Mouse (Mus musculus): Measurements from ENCODE around the gene Mta1. TPM values are rescaled to one million over a fixed set of nuclear protein-coding genes. Genes with fewer than 3 reads are reported as not detected.
A peak's percentile ranks its signal among the peaks of the same experiment; 100 is the strongest.

The Mta1 gene
- total RNA-seq, 2 experiments from 2014 or later, result 72.9 to 76.5 TPM

DNA sequence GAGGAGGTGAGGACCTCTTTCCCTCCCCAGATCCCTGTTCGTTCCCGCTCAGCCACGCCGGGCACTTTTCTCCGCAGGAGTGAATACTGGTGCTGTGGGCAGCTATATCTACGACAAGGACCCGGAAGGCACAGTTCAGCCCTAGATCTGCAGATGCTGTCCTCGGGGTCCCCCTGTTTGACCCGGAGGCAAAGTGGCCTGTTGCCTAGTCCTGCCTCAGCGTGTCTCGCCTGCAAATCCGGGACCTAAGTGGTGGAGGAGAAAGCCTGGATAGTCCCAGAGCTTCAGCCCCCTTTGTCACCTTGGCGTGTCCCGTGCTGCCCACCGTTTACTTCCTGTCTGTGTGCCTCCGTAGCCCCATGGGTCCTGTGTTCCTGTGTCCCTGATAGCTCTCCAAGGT is 46.8 kb downstream of the Mta1 start:
- no peak for TF ChIP-seq CTCF (IDR thresholded peaks at IDR 0.05)
- Histone ChIP-seq H3K4me3 (no peak overlapping the region), H3K27ac (no peak overlapping the region)
- intact Hi-C loops (cut with DNase I), result loop anchor here (5.0 kb wide), 1 partner anchor 42 kb away; the partner anchor contains the start of gene Tmem121
- DNase-seq (ENCODE audit: extremely low spot score in 1 of 2, low spot score in 2 of 2), result no peak

DNA sequence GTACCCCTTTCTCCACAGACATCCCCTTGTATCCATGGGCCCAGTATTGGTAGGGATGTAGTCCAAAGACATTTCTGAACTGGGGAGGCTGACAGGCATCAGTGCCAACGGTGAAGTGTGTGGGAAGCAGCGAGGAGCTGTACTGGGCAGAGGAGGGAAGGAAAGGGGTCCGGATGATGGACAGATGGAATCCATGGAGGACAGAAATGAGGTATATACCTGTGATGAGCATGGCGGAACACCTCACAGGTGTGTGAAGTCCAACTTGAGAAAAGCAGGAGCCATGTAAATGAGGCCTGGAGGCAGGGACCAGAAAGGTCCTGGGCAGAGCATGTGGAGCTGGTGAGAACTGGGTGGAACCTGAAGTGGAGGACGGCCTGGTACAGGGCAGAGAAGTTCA is 47.5 kb downstream of the Mta1 start:
- TF ChIP-seq CTCF (IDR thresholded peaks at IDR 0.05), result no peak
- Histone ChIP-seq H3K27ac (no peak overlapping the region), H3K4me3 (no peak overlapping the region)
- no peak for DNase-seq (ENCODE audit: extremely low spot score in 1 of 2, low spot score in 2 of 2)
- intact Hi-C loops (cut with DNase I), result loop anchor here (5.0 kb wide), 1 partner anchor 42 kb away; the partner anchor contains the start of gene Tmem121

DNA sequence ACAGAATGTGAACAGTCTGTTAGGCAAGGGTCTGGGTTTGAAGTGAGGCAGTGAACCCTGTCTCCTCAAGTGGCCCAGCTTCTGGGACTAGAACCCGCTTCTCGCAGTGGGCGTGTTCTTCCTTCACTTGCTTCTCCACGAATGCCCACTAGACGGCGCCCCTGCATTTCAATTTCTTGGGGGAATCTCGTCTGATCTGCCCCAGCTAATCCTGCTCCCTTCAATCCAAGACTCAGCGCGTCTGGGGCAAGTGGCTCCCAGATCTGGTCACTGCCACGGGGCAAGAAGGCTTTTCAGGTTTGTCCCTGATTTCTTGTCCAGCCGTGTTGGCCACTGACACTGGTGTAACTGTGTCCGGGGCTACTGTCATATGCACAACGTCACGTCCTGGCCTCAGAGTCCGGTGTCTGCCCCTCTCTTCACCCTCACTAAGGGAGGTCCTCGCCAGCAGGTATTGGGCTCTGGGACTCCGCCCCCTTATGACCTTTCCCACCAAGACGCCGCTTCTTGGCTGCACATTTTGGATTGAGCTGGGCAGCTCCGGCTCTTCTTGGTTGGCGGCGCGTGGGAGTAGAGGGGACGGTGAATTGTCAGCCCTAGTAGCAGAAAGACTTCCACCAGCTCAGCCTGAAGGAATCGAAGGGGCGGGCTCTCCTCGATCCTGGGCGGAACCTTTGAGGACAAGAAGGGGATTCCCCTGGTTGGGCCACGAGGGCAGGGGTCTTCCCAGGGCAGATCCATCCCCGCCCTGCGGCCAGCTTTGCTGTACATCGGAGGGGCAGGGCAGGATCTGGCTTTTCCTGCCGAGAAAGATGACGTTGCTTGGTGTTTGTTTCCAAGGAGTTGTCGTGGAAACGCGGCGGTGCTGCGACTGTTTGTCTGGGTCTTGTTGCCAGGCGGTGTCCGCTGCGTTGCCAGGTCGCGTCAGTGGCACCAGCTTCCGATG is 48.3 kb downstream of the Mta1 start, which contains the start of gene Crip1:
Gene Crip1 (plus strand): TSS at position 205 of the 946 bp plus-strand sequence.
- intact Hi-C loops (cut with DNase I), result loop anchor here (5.0 kb wide), 1 partner anchor 41 kb away; the partner anchor contains the start of gene Tmem121
- peak within 1 kb of the TSS; percentile 51 for H3K27ac ChIP-seq
- DNase-seq (ENCODE audit: extremely low spot score in 1 of 2, low spot score in 2 of 2), result peak; percentile 79 to 86
- TF ChIP-seq CTCF (IDR thresholded peaks at IDR 0.05), result peak; percentile 89
- H3K4me3 ChIP-seq, result peak within 1 kb of the TSS; percentile 23

DNA sequence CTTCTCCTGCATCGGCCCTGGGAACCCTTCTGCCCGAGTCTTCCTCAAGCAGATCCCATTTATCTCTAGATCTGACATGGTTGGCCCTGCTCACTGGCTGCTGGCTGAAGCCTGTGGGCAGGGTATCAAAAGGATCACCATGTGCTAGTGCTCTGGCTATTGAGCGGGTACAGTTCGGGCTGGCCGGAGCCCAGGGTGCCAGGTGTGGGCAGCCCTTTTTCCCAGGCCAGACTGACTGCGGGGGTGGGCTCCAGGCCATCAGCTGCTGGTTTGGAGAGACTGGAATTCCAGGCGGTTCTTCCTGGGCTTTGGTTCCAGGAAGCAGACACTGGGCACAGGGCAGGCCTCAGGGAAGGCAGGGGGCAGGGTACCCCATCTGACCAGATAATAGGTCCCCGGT is 49.4 kb downstream of the Mta1 start:
- intact Hi-C loops (cut with DNase I), result loop anchor here (5.0 kb wide), 1 partner anchor 40 kb away; the partner anchor contains the start of gene Tmem121
- peak overlapping the region; percentile 29 for H3K27ac ChIP-seq

DNA sequence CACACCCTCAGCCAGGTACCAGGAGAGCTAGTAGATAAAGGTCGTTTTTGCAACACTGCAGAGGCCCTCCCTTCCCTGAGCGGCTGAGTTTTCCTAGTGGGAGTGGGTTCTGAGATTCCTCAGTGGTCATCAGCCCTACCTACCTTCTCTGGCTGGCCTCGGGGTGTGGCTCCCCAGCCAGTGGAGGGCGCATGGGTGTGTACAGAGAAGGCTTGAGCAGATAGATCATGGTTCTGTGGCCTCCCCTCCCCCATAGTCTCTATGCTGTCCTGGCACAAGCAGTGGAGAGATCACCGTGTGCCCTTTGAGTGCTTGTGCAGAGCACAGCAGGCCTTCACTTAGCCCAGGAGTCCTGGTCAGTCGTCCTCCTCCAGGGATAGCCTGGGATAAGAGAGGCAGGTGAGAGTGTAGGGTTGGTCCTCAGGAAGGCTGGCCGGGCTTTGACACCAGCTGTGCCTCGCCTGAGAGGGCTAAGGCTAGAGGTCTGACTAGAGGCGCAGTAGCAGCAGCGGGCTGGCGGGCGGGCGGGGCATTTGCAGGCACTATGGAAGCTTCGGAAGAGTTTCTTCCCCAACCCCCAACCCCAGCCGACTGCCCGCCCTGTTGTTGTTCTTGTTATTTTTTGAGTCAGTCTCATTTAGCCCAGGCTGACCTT is 50.4 kb downstream of the Mta1 start:
- no peak overlapping the region for H3K27ac ChIP-seq
- H3K4me3 ChIP-seq, result no peak overlapping the region
- no peak; the same call in 1 of the 2 replicates for TF ChIP-seq CTCF (IDR thresholded peaks at IDR 0.05)
- intact Hi-C loops (cut with DNase I), result loop anchor here (5.0 kb wide), 1 partner anchor 39 kb away; the partner anchor contains the start of gene Tmem121
- DNase-seq (ENCODE audit: extremely low spot score in 1 of 2, low spot score in 2 of 2), result no peak

More for the DNA sequence above, 49.4 kb downstream of the Mta1 start:
- no peak overlapping the region for H3K4me3 ChIP-seq
- no peak for TF ChIP-seq CTCF (IDR thresholded peaks at IDR 0.05)
- DNase-seq (ENCODE audit: extremely low spot score in 1 of 2, low spot score in 2 of 2), result no peak

DNA sequence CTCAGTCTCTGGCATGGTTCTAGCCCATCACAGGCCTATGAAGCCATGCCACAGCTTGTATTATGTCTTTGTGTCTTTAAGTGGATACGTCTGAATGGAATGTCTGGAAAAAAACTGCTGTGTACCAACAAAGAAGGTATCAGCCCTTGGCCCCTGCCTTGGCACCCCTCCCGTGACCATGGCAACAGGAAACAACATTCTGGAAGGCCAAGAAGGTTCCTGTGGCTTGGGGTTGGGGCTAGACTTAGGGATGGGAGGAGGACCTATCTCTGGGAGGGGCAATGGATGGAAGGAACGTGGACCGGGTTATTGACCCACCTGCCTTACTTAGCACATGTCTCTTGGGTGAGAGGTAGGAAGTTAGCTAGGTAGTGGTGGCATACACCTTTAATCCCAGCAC is 51.3 kb downstream of the Mta1 start:
- DNase-seq (ENCODE audit: extremely low spot score in 1 of 2, low spot score in 2 of 2), result no peak
- intact Hi-C loops (cut with DNase I), result loop anchor here (5.0 kb wide), 1 partner anchor 38 kb away; the partner anchor contains the start of gene Tmem121
- no peak overlapping the region for H3K4me3 ChIP-seq
- no peak overlapping the region for H3K27ac ChIP-seq
- no peak for TF ChIP-seq CTCF (IDR thresholded peaks at IDR 0.05)

DNA sequence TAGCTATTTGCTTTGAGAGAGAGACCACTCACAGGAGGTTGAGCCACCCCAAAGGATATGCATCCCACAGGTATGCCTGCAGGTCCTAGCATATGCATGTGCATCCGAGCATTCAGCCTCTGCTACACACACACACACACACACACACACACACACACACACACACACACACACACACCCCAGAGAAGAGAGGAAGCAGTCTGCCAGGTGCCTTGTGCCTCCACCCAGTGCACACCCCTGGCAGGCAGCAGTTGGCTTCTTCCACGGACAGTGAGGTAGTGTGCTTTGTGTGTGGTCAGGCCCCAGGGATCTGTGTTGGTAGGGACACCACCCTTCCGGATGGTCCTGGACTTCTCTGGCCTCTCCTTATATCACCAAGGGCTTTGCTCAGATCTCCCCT is 51.8 kb downstream of the Mta1 start:
- no peak overlapping the region for H3K27ac ChIP-seq
- H3K4me3 ChIP-seq, result no peak overlapping the region
- TF ChIP-seq CTCF (IDR thresholded peaks at IDR 0.05), result no peak
- intact Hi-C loops (cut with DNase I), result loop anchor here (5.0 kb wide), 1 partner anchor 37 kb away; the partner anchor contains the start of gene Tmem121
- DNase-seq (ENCODE audit: extremely low spot score in 1 of 2, low spot score in 2 of 2), result no peak

DNA sequence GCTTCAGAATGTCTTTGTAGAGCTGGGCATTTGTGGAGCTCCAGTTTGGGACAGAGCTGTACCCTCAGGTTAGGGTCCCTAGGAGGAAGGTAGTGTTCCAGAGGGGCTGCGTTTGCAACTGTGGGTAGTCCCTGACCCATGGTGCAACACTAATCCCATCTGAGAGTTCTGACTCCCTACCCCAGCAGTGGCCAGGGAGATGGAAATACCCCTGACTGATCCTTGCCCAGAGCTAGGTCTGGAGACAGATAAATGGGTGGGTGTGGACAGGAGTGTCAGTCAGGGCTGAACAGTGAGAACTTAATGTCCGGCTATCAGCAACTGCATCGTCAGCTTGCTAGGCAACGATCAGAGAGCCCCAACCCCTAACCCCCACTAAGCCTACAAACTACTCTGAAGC is 52.5 kb downstream of the Mta1 start:
- Histone ChIP-seq H3K4me3 (no peak overlapping the region), H3K27ac (no peak overlapping the region)
- intact Hi-C loops (cut with DNase I), result no loop called here
- TF ChIP-seq CTCF (IDR thresholded peaks at IDR 0.05), result no peak
- DNase-seq (ENCODE audit: extremely low spot score in 1 of 2, low spot score in 2 of 2), result no peak

DNA sequence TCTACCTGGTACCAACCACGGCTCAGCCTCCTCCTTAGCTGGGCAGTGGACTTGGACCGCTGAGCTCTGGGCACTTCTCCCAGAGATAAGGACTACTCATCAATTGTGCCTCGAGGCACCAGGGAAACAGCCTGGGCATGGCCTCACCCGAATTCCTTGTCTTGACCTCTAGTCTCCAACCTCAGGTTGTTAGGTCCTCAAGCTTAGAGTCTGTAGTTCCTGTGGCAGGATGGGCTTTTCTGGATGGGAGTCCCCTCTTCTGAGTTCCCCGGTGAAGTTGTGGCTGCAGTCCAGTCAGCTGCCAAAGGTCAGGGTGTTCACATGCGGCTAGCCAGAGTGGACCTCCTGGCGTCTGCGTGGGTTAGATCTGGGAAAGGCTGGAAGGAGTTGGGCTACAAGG is 53.0 kb downstream of the Mta1 start:
- no peak for TF ChIP-seq CTCF (IDR thresholded peaks at IDR 0.05)
- no peak for DNase-seq (ENCODE audit: extremely low spot score in 1 of 2, low spot score in 2 of 2)
- intact Hi-C loops (cut with DNase I), result no loop called here
- Histone ChIP-seq H3K4me3 (no peak overlapping the region), H3K27ac (no peak overlapping the region)

DNA sequence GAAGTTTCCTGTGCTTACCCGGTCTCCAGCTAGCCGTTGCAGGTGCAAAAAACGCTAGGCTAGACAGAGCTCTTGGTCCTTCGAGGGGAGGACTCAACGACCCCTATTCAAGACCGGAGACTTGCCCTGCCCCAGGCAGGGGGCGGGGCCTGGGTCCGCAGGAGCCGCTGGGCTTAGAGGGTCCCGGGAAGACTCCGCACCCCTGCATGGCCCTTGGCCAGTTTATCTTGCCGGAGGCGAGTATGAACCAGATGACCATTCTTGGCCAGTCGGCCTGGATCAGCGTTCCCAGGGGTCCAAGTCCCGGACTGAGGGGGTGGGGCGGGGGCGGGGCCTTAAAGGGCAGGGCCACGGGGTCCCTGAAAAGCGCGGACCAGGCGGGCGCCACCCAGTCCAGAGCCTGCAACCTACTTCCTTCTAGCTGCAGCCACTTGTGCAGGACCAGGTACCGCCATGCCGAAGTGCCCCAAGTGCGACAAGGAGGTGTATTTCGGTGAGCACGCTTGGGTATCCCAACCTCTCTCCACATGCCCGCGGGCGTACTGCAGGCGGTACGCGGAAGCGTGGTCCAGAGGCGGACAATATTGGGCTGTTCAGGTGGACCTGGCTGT is 53.7 kb downstream of the Mta1 start:
- TF ChIP-seq CTCF (IDR thresholded peaks at IDR 0.05), result no peak
- intact Hi-C loops (cut with DNase I), result no loop called here
- Histone ChIP-seq H3K4me3 (peak overlapping the region; percentile 40), H3K27ac (no peak overlapping the region)
- DNase-seq (ENCODE audit: extremely low spot score in 1 of 2, low spot score in 2 of 2), result no peak

DNA sequence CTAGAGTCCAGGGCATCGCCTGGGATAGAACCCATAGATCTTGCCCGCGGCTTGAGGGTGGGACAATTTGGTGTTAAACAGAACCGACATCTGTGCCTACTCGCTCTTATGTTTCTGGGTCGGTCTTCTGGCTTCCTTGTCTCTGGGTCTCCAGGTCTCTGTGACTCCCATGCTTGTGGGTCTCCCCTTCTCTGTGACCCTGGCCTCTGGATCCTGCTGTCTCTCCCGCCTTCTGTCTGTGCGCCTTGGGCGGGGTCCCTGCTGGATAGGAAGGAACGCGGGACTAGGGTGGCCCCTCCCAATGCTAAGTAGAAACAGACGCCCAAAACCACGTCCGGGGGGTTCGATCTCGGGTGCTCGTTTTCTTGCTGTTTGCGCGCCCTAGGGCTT is 54.2 kb downstream of the Mta1 start:
- intact Hi-C loops (cut with DNase I), result no loop called here
- no peak for TF ChIP-seq CTCF (IDR thresholded peaks at IDR 0.05)
- DNase-seq (ENCODE audit: extremely low spot score in 1 of 2, low spot score in 2 of 2), result no peak
- H3K27ac ChIP-seq, result no peak overlapping the region
- H3K4me3 ChIP-seq, result peak overlapping the region; percentile 40
